Mouse (Mus musculus): ENCODE results near the gene Gda. TPM values are rescaled to one million over a fixed set of nuclear protein-coding genes. Genes with fewer than 3 reads are reported as not detected.

Gda gene
- polyA plus RNA-seq, 1 experiment from 2014 or later = 0.24 TPM

- H3K36me3 ChIP-seq (ENCODE audit: control insufficient read depth, insufficient read depth, low read length) = no peaks in the 10 kb centered on the region
- H3K27ac ChIP-seq (ENCODE audit: low read depth, low read length) = no peak overlapping the region
- H3K4me1 ChIP-seq (ENCODE audit: control insufficient read depth, insufficient read depth, low read length) = no peaks in the 10 kb centered on the region
- peaks cover 5% of the 10 kb centered on the region; the same call in 1 of the 2 replicates for H3K9me3 ChIP-seq (ENCODE audit: control insufficient read depth, low read length)
- no peak overlapping the region for H3K9ac ChIP-seq (ENCODE audit: low read depth, low read length)
- H3K27me3 ChIP-seq (ENCODE audit: control insufficient read depth, insufficient read depth, low read length) = no peaks in the 10 kb centered on the region
- no peak overlapping the region for H3K4me2 ChIP-seq (replicated peaks; ENCODE audit: low read depth, low read length)
- 58% methylated on average over 2 of the region's 2 CpGs for WGBS
- no peak overlapping the region for H3K4me3 ChIP-seq (ENCODE audit: low read length)
- no peak for ATAC-seq (ENCODE audit: low FRiP score, low TSS enrichment)
These were observed 101.9 kb downstream of the Gda start for GRCm38 (mm10) chr19:21371337-21371736.

DNA sequence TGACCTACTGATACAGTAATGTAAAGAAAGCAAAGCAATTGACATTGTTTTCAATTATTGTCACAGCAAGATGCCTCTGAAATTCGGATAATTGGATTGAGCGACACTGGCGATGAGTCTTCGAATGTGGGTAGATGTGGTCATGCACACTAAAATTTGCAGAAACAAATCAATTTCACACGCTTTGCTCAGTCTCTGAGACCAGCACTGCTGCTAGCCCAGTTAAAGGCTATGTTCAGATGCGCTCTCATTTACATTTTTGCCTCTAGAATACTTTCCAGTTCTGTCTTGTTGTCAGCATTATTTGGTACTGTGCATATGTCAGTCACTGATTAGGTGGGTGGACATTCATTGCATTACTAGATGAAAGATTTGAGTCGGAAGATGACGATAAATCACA, 102.5 kb downstream of the Gda start:
- H3K9me3 ChIP-seq (ENCODE audit: control insufficient read depth, low read length) = peaks cover 5% of the 10 kb centered on the region; the same call in 1 of the 2 replicates
- no peak overlapping the region for H3K4me3 ChIP-seq (ENCODE audit: low read length)
- H3K36me3 ChIP-seq (ENCODE audit: control insufficient read depth, insufficient read depth, low read length) = no peaks in the 10 kb centered on the region
- H3K27ac ChIP-seq (ENCODE audit: low read depth, low read length) = no peak overlapping the region
- 94% methylated on average over 8 of the region's 8 CpGs for WGBS
- H3K9ac ChIP-seq (ENCODE audit: low read depth, low read length) = no peak overlapping the region
- H3K4me2 ChIP-seq (replicated peaks; ENCODE audit: low read depth, low read length) = no peak overlapping the region
- H3K27me3 ChIP-seq (ENCODE audit: control insufficient read depth, insufficient read depth, low read length) = no peaks in the 10 kb centered on the region
- H3K4me1 ChIP-seq (ENCODE audit: control insufficient read depth, insufficient read depth, low read length) = no peaks in the 10 kb centered on the region
- ATAC-seq (ENCODE audit: low FRiP score, low TSS enrichment) = no peak

DNA sequence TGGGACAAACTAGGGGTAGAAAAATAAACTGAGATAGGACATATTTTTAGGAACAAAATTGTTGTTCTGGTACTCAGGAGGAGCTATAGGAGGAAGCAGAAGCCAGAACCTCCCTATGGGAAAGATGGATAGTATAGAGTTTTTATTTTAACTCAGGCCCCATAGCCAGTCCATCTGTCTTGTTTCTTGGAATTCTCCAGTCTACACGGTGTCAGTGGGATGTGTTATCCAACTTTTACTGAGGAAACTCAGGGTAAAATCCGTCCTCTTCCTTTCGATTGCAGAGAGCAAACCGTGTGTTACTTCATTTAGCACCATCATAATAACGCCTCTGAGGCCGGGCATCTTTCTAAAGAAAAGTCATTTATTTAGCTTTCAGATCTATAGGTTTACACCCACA, 104.1 kb downstream of the Gda start:
- no peaks in the 10 kb centered on the region for H3K36me3 ChIP-seq (ENCODE audit: control insufficient read depth, insufficient read depth, low read length)
- H3K4me1 ChIP-seq (ENCODE audit: control insufficient read depth, insufficient read depth, low read length) = no peaks in the 10 kb centered on the region

DNA sequence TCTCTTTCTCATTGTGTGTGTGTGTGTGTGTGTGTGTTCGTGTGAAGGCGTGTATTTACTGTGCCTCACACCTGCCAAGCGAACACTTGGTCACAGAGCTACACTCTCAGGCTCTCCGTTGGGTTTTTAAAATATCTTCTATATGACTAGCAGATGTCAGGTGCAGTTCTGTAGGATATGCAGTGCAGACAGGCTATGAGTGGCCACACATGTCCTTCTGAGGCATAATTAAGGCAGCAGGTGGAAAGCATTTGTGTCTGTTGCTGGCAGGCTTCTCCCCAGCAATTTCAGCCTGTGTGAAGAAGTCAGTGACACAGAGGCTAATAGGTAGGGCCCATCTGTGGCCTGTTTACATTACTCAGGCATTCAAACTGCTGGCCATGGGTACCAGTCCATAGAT, 104.7 kb downstream of the Gda start:
- Histone ChIP-seq H3K4me3 (ENCODE audit: low read length) (no peak overlapping the region), H3K4me2 (replicated peaks; ENCODE audit: low read depth, low read length) (no peak overlapping the region), H3K27ac (ENCODE audit: low read depth, low read length) (no peak overlapping the region), H3K36me3 (ENCODE audit: control insufficient read depth, insufficient read depth, low read length) (no peaks in the 10 kb centered on the region), H3K27me3 (ENCODE audit: control insufficient read depth, insufficient read depth, low read length) (no peaks in the 10 kb centered on the region), H3K9me3 (ENCODE audit: control insufficient read depth, low read length) (peaks cover 5% of the 10 kb centered on the region; the same call in 1 of the 2 replicates), H3K9ac (ENCODE audit: low read depth, low read length) (no peak overlapping the region), H3K4me1 (ENCODE audit: control insufficient read depth, insufficient read depth, low read length) (no peaks in the 10 kb centered on the region)
- no peak for ATAC-seq (ENCODE audit: low FRiP score, low TSS enrichment)
- 92% methylated on average over 4 of the region's 4 CpGs for WGBS

More for the DNA sequence above, 104.1 kb downstream of the Gda start:
- no peak overlapping the region for H3K27ac ChIP-seq (ENCODE audit: low read depth, low read length)
- H3K4me3 ChIP-seq (ENCODE audit: low read length) = no peak overlapping the region
- H3K27me3 ChIP-seq (ENCODE audit: control insufficient read depth, insufficient read depth, low read length) = no peaks in the 10 kb centered on the region
- WGBS = 90% methylated on average over 6 of the region's 6 CpGs
- H3K4me2 ChIP-seq (replicated peaks; ENCODE audit: low read depth, low read length) = no peak overlapping the region
- ATAC-seq (ENCODE audit: low FRiP score, low TSS enrichment) = no peak
- no peak overlapping the region for H3K9ac ChIP-seq (ENCODE audit: low read depth, low read length)
- H3K9me3 ChIP-seq (ENCODE audit: control insufficient read depth, low read length) = peaks cover 5% of the 10 kb centered on the region; the same call in 1 of the 2 replicates

DNA sequence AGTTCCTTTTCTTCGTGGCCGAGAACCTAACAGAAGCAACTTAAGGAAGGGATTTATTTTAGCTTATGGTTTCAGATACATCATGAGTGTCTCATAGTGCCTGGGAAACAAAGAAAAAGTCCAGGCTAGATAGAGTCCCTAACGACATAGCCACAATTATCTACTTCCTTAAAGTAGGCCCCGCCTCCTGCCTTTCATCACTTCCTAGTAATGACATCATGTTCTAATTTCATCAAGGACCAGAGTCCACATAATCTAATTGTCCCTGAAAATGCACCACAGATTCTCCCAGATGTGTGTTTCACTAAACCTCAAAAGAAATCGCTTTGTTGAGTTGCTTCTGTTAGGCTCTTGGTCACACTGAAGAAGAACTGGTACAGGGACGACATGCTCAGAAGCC, 115.5 kb downstream of the Gda start:
- no peak overlapping the region for H3K27ac ChIP-seq (ENCODE audit: low read depth, low read length)
- H3K9me3 ChIP-seq (ENCODE audit: control insufficient read depth, low read length) = no peaks in the 10 kb centered on the region
- 93% methylated on average over 6 of the region's 6 CpGs for WGBS
- H3K27me3 ChIP-seq (ENCODE audit: control insufficient read depth, insufficient read depth, low read length) = no peaks in the 10 kb centered on the region
- ATAC-seq (ENCODE audit: low FRiP score, low TSS enrichment) = no peak
- no peak overlapping the region for H3K9ac ChIP-seq (ENCODE audit: low read depth, low read length)
- no peak overlapping the region for H3K4me2 ChIP-seq (replicated peaks; ENCODE audit: low read depth, low read length)
- H3K36me3 ChIP-seq (ENCODE audit: control insufficient read depth, insufficient read depth, low read length) = no peaks in the 10 kb centered on the region
- H3K4me3 ChIP-seq (ENCODE audit: low read length) = no peak overlapping the region
- H3K4me1 ChIP-seq (ENCODE audit: control insufficient read depth, insufficient read depth, low read length) = no peaks in the 10 kb centered on the region

DNA sequence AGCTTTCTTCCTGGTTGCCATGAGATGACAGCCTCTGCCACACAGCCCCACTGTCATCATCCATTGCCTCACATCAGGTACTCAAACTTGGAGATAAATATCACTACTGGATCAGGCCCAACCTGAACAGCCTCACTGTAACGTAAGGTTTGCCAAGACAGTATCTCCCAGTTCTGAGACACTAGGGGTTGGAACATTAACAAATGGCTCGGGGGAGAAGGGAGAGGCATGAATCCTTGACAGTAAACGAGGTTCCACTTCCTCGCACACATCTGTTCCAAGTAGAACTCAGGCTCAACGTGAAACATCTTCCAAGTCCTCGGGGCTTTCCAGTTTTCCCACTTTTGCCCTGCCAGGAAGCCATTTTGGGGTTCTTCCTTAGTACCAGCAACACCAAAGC, 123.6 kb downstream of the Gda start:
- Histone ChIP-seq H3K9me3 (ENCODE audit: control insufficient read depth, low read length) (no peaks in the 10 kb centered on the region), H3K4me2 (replicated peaks; ENCODE audit: low read depth, low read length) (no peak overlapping the region), H3K4me3 (ENCODE audit: low read length) (no peak overlapping the region), H3K4me1 (ENCODE audit: control insufficient read depth, insufficient read depth, low read length) (no peaks in the 10 kb centered on the region), H3K9ac (ENCODE audit: low read depth, low read length) (no peak overlapping the region), H3K27ac (ENCODE audit: low read depth, low read length) (no peak overlapping the region), H3K27me3 (ENCODE audit: control insufficient read depth, insufficient read depth, low read length) (no peaks in the 10 kb centered on the region), H3K36me3 (ENCODE audit: control insufficient read depth, insufficient read depth, low read length) (no peaks in the 10 kb centered on the region)
- 80% methylated on average over 6 of the region's 6 CpGs for WGBS
- no peak for ATAC-seq (ENCODE audit: low FRiP score, low TSS enrichment)

DNA sequence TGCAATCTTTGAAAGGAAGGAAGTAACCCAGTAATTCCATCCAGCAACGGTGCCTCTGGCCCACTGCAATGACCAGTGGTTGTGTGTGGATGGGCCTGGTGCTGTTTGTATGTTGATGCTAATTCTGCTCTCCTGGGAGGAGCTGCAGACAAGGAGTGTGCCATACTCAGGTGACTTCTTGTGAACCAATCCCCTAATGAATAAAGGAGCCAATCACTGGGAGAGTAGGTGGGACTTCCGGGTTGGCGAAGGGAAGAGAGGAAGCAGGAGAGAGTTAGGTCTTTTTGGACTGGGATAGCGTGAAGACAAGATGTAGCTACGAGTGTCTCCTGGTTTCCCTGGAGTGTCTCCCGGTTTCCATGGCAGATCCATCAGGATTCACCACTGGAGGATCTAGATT, 126.6 kb downstream of the Gda start:
- Histone ChIP-seq H3K4me2 (replicated peaks; ENCODE audit: low read depth, low read length) (no peak overlapping the region), H3K9ac (ENCODE audit: low read depth, low read length) (no peak overlapping the region), H3K27me3 (ENCODE audit: control insufficient read depth, insufficient read depth, low read length) (no peaks in the 10 kb centered on the region), H3K27ac (ENCODE audit: low read depth, low read length) (no peak overlapping the region), H3K4me3 (ENCODE audit: low read length) (no peak overlapping the region), H3K4me1 (ENCODE audit: control insufficient read depth, insufficient read depth, low read length) (no peaks in the 10 kb centered on the region), H3K9me3 (ENCODE audit: control insufficient read depth, low read length) (no peaks in the 10 kb centered on the region), H3K36me3 (ENCODE audit: control insufficient read depth, insufficient read depth, low read length) (no peaks in the 10 kb centered on the region)
- no peak for ATAC-seq (ENCODE audit: low FRiP score, low TSS enrichment)
- 92% methylated on average over 6 of the region's 6 CpGs for WGBS

Other genes with a start within 250 kb of the Gda start
- 99.0 and 136 TPM in 2 replicates for gene Zfand5, start 201.2 kb downstream of the Gda start, polyA plus RNA-seq (2014; fragmentation: Nextera tagmentation; extraction: Ambion mirVana)
- 69.1 and 87.5 TPM in 2 replicates for gene 1110059E24Rik, start 179.5 kb upstream of the Gda start, polyA plus RNA-seq (2014; fragmentation: Nextera tagmentation; extraction: Ambion mirVana)
- 31.2 and 43.0 TPM in 2 replicates for gene Abhd17b, start 179.7 kb upstream of the Gda start, polyA plus RNA-seq (2014; fragmentation: Nextera tagmentation; extraction: Ambion mirVana)